Mouse (Mus musculus) ES-E14 (cell line): ENCODE data around the gene Vcl.

Experiments used
- CHD2 ChIP-seq: IDR thresholded peaks from 2 replicates; pipeline ENCODE4 v1.6.1; 2014; ENCODE audit warnings: mild to moderate bottlenecking, low read depth, low read length, inconsistent platforms
- HCFC1 ChIP-seq: IDR thresholded peaks from 2 replicates; pipeline ENCODE4 v1.6.1; 2012; ENCODE audit warnings: low read length, inconsistent platforms, borderline replicate concordance; ENCODE audit not compliant: insufficient read depth
- ZNF384 ChIP-seq: IDR thresholded peaks from 2 replicates; pipeline ENCODE4 v1.6.1; 2012; ENCODE audit warnings: low read depth, low read length, inconsistent platforms

DNA sequence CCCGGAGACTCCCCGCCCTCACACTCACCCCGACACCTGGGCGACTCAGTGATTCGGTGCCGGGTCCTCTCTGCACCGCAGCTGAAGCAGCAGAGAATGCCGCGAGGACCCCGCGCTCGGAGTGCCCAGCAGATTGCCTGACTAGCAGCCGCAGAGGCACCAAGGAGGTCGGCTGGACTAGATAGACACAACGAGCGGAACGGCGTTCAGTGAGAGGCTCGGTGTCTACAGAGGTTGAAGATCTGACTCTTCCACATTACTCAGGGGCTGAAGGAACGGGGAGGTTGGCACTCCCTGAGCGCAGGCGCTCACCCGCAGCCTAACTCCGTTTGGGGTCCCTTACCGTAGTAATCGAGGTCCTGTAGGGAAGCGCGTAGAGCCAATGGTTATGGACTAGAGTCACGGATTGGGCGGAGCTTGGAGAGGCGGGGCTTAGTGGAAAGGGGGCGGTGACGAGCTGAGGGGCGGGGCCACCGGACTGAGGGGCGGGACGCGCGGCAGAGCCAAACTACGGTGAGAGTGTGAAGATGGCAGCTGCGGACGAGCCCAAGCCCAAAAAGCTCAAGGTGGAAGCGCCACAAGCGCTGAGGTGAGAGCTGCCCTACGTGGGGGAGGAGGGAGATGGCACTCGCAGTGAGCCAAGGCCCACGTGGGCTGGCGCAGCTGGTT, 123.0 kb downstream of the Vcl start, which contains the start of the genes Ap3m1 and Adk:
- 0 out of 2 replicates have a peak, but pooled peaks have one; percentile 34 for TF ChIP-seq ZNF384
- peak; percentile 74 for TF ChIP-seq HCFC1
- TF ChIP-seq CHD2: no peak
